8 mouse cellular contexts compared by ENCODE assay signal in the genomic region with DNA sequence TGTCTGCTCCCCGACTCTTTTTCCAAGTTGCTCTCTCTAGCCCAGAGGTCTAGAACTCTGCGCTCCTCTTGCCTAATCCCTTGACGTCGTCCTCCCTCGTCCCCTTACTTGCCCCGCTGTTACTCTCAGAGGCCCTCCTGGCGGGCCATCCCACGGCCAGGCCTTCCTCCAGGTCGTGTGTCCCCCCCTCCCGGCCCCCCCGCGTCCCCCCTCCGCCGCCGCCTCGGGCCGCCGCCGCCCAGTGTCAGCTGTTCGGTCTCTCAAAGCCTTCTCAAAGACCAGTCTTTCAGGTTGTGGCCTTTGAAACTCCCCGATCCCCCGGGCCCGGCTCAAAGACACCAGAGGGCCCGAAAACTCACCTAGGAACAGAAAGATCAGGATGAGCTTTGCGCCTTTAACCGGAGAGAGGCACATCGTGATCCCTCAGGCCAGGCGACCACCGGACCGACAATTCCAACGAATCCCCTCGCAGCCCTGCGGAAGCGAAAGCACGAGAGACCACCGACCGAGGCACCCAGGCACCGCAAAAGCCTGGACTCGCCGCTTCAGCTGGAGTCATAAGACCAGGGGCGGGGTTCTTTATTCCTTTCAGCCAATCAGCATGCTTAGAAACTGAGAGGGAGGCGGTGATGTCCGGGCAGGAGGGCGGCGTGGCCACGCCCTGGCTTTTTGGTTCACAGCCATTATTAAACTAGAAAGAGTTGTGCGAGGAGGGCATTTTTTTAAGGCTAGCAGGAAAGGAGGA. TPM values are rescaled to one million over a fixed set of nuclear protein-coding genes. Genes with fewer than 3 reads are reported as not detected.
DNase-seq lines count a peak whose midpoint lies in the region; ATAC-seq and TF ChIP-seq lines count a peak whose summit lies in the region.

A gene (minus strand): TSS at position 565 of the 745 bp plus-strand sequence.

- peak within 1 kb of the TSS; percentile 99 for H3K4me3 ChIP-seq in ES-Bruce4 (ENCODE audit: low read depth, low read length)
- peak within 1 kb of the TSS; percentile 57 for H3K4me3 ChIP-seq in forebrain, embryonic 13.5 days
- H3K4me3 ChIP-seq in liver, postnatal 0 days (ENCODE audit: low read depth, low read length), result peak within 1 kb of the TSS; percentile 64
- peak within 1 kb of the TSS; percentile 52 for H3K4me3 ChIP-seq in neural tube, embryonic 14.5 days (ENCODE audit: low read depth, low read length)

- intact Hi-C loops in heart, postnatal 10 days (cut with DNase I), result no loop called here

- H3K27me3 ChIP-seq in ES-Bruce4 (ENCODE audit: control insufficient read depth, insufficient read depth, low read length, poor library complexity, severe bottlenecking), result no peaks in the 10 kb centered on the region
- no peaks in the 10 kb centered on the region for H3K27me3 ChIP-seq in forebrain, embryonic 13.5 days
- no peaks in the 10 kb centered on the region for H3K27me3 ChIP-seq in liver, postnatal 0 days (ENCODE audit: insufficient read depth, low read length)
- no peaks in the 10 kb centered on the region for H3K27me3 ChIP-seq in neural tube, embryonic 14.5 days (ENCODE audit: control insufficient read depth, insufficient read depth, low read length)

- peaks cover 22% of the 10 kb centered on the region for H3K36me3 ChIP-seq in ES-Bruce4 (ENCODE audit: control insufficient read depth, insufficient read depth, low read length, poor library complexity, severe bottlenecking)
- H3K36me3 ChIP-seq in forebrain, embryonic 13.5 days (ENCODE audit: poor library complexity, severe bottlenecking), result no peaks in the 10 kb centered on the region; the same call in 1 of the 2 replicates
- H3K36me3 ChIP-seq in liver, postnatal 0 days (replicated peaks; ENCODE audit: insufficient read depth, low read length), result peaks cover 5% of the 10 kb centered on the region
- H3K36me3 ChIP-seq in neural tube, embryonic 14.5 days (ENCODE audit: control insufficient read depth, insufficient read depth, low read length), result no peaks in the 10 kb centered on the region

- peak within 1 kb of the TSS; percentile 87 for H3K9ac ChIP-seq in ES-Bruce4 (ENCODE audit: low read depth, poor library complexity, severe bottlenecking)
- peak within 1 kb of the TSS; percentile 75 for H3K9ac ChIP-seq in forebrain, embryonic 13.5 days
- peak within 1 kb of the TSS; percentile 81 for H3K9ac ChIP-seq in liver, postnatal 0 days (replicated peaks)
- H3K9ac ChIP-seq in neural tube, embryonic 14.5 days (replicated peaks; ENCODE audit: low read depth, low read length), result peak within 1 kb of the TSS; percentile 50

- peak; percentile 83 for TF ChIP-seq POLR2A in ES-Bruce4 (IDR thresholded peaks at IDR 0.05; ENCODE audit: insufficient read depth, low read length)

- peak within 1 kb of the TSS; percentile 67 for H3K4me2 ChIP-seq in forebrain, embryonic 13.5 days
- peak within 1 kb of the TSS; percentile 63 for H3K4me2 ChIP-seq in liver, postnatal 0 days (ENCODE audit: low read depth, low read length)
- H3K4me2 ChIP-seq in neural tube, embryonic 14.5 days (ENCODE audit: low read depth, low read length), result peak within 1 kb of the TSS; percentile 57

- ATAC-seq in cerebellum, adult (ENCODE audit: insufficient number of reproducible peaks, low FRiP score, low TSS enrichment), result peak; percentile 99
- ATAC-seq in forebrain, embryonic 13.5 days, result peak; percentile 99
- peak; percentile 94 for ATAC-seq in liver, postnatal 0 days
- peak; percentile 99 for ATAC-seq in neural tube, embryonic 14.5 days (ENCODE audit: low read depth)

- no peaks in the 10 kb centered on the region for H3K9me3 ChIP-seq in ES-Bruce4 (replicated peaks; ENCODE audit: control insufficient read depth, insufficient read depth, low read length, poor library complexity, severe bottlenecking)
- no peaks in the 10 kb centered on the region for H3K9me3 ChIP-seq in forebrain, embryonic 13.5 days (replicated peaks)
- no peaks in the 10 kb centered on the region for H3K9me3 ChIP-seq in liver, postnatal 0 days (ENCODE audit: low read length)
- H3K9me3 ChIP-seq in neural tube, embryonic 14.5 days (ENCODE audit: control insufficient read depth, low read length), result no peaks in the 10 kb centered on the region

- no peaks in the 10 kb centered on the region for H3K4me1 ChIP-seq in ES-Bruce4 (ENCODE audit: control insufficient read depth, insufficient read depth, low read length)
- H3K4me1 ChIP-seq in forebrain, embryonic 13.5 days, result peaks cover 8% of the 10 kb centered on the region; the same call in 1 of the 2 replicates
- peaks cover 3% of the 10 kb centered on the region; the same call in 1 of the 2 replicates for H3K4me1 ChIP-seq in liver, postnatal 0 days (ENCODE audit: insufficient read depth)
- H3K4me1 ChIP-seq in neural tube, embryonic 14.5 days (ENCODE audit: control insufficient read depth, insufficient read depth, low read length), result no peaks in the 10 kb centered on the region

- H3K27ac ChIP-seq in ES-Bruce4 (ENCODE audit: insufficient read depth, low read length), result peak within 1 kb of the TSS; percentile 73; the same call in 1 of the 2 replicates
- peak within 1 kb of the TSS; percentile 35; the same call in 1 of the 2 replicates for H3K27ac ChIP-seq in forebrain, embryonic 13.5 days
- H3K27ac ChIP-seq in liver, postnatal 0 days (ENCODE audit: low read depth), result peak within 1 kb of the TSS; percentile 92
- no peak within 1 kb of the TSS for H3K27ac ChIP-seq in neural tube, embryonic 14.5 days (ENCODE audit: low read depth, low read length)

- 19% methylated on average over 44 of the region's 47 CpGs for WGBS in forebrain, embryonic 13.5 days
- 19% methylated on average over 47 of the region's 47 CpGs for WGBS in large intestine, adult 2 months
- 18% methylated on average over 41 of the region's 47 CpGs for WGBS in liver, postnatal 0 days (ENCODE audit: insufficient replicate concordance)
- WGBS in neural tube, embryonic 14.5 days, result 12% methylated on average over 43 of the region's 47 CpGs

- peak; percentile 87 for DNase-seq in heart, postnatal 10 days
- DNase-seq in large intestine, adult 2 months (ENCODE audit: low read depth, low spot score), result peak; percentile 39
- peak; percentile 81 for DNase-seq in liver, postnatal 0 days
- peak; percentile 75 for DNase-seq in testis, postnatal 10 days (ENCODE audit: low spot score)

- no peak for TF ChIP-seq CTCF in ES-Bruce4 (IDR thresholded peaks at IDR 0.05; ENCODE audit: low read depth, low read length)
- no peak for TF ChIP-seq CTCF in liver, postnatal 0 days (IDR thresholded peaks at IDR 0.05; ENCODE audit: low read depth)

- no peak for TF ChIP-seq EP300 in ES-Bruce4 (IDR thresholded peaks at IDR 0.05; ENCODE audit: insufficient read depth, low read depth, low read length)
- no peak for TF ChIP-seq EP300 in liver, postnatal 0 days (IDR thresholded peaks at IDR 0.05; ENCODE audit: low read depth)

RNA-seq across cellular contexts. Expression of the gene that starts here (rescaled TPM):
- polyA plus RNA-seq in ES-Bruce4 (2011; ENCODE audit: insufficient read depth, insufficient read length, low read depth, missing spikeins), result 85.1 and 93.2 TPM in 2 replicates
- polyA plus RNA-seq in forebrain, embryonic 13.5 days (2015; fragmentation: Nextera tagmentation; extraction: Ambion mirVana), result 48.0 and 49.6 TPM in 2 replicates
- total RNA-seq in heart, postnatal 10 days (2021), result 100 to 1,000 TPM; 154 to 161 TPM
- 35.4 and 64.3 TPM in 2 replicates for polyA plus RNA-seq in large intestine, adult 2 months (2012; rRNA removed)
- polyA plus RNA-seq in liver, postnatal 0 days (2015; fragmentation: Nextera tagmentation; extraction: Ambion mirVana), result 208 and 213 TPM in 2 replicates
- polyA plus RNA-seq in neural tube, embryonic 14.5 days (2014; fragmentation: Nextera tagmentation; extraction: Ambion mirVana), result 61.4 and 87.3 TPM in 2 replicates
